ENCODE assay signal across 11 mouse cellular contexts in genomic region chr9:66506424-66506823, GRCm38 (mm10). TPM values are rescaled to one million over a fixed set of nuclear protein-coding genes. Genes with fewer than 3 reads are reported as not detected.
A peak's percentile ranks its signal among the peaks of the same experiment; 100 is the strongest.
DNase-seq lines count a peak whose midpoint lies in the region; ATAC-seq lines count a peak whose summit lies in the region.
"Had no signal": no experiment of that assay in that cellular context is flagged by ENCODE, and none has a peak within 500 bp of the region (broad histone marks: within the 10 kb centered on the region; RNA-seq: fewer than 3 reads in every experiment).

No protein-coding gene starts in this region.

- no peak overlapping the region for H3K4me2 ChIP-seq in kidney, embryonic 14.5 days (replicated peaks; ENCODE audit: low read depth, low read length)
- no peak overlapping the region for H3K4me2 ChIP-seq in hindbrain, embryonic 15.5 days

- no peak overlapping the region for H3K4me3 ChIP-seq in kidney, embryonic 14.5 days (ENCODE audit: low read length)
- H3K4me3 ChIP-seq in embryonic facial prominence, embryonic 10.5 days = no peak overlapping the region
- no peak overlapping the region for H3K4me3 ChIP-seq in hindbrain, embryonic 15.5 days
- H3K4me3 ChIP-seq: heart, adult 2 months had no signal

- H3K36me3 ChIP-seq in kidney, embryonic 14.5 days (ENCODE audit: control insufficient read depth, insufficient read depth, low read length) = peaks cover 58% of the 10 kb centered on the region
- peaks cover 86% of the 10 kb centered on the region for H3K36me3 ChIP-seq in embryonic facial prominence, embryonic 10.5 days (replicated peaks)
- H3K36me3 ChIP-seq in hindbrain, embryonic 15.5 days = peaks cover 68% of the 10 kb centered on the region

- H3K27ac ChIP-seq in kidney, embryonic 14.5 days (ENCODE audit: low read depth, low read length) = no peak overlapping the region
- H3K27ac ChIP-seq in embryonic facial prominence, embryonic 10.5 days (replicated peaks) = peak overlapping the region; percentile 48
- peak overlapping the region; percentile 31; the same call in 1 of the 2 replicates for H3K27ac ChIP-seq in hindbrain, embryonic 15.5 days (replicated peaks)
- H3K27ac ChIP-seq: heart, adult 2 months had no signal

- H3K27me3 ChIP-seq in kidney, embryonic 14.5 days (ENCODE audit: control insufficient read depth, insufficient read depth, low read length) = no peaks in the 10 kb centered on the region
- no peaks in the 10 kb centered on the region for H3K27me3 ChIP-seq in embryonic facial prominence, embryonic 10.5 days (replicated peaks; ENCODE audit: low read depth, poor library complexity, severe bottlenecking)
- H3K27me3 ChIP-seq in hindbrain, embryonic 15.5 days = no peaks in the 10 kb centered on the region

- no peak for ATAC-seq in kidney, embryonic 14.5 days (ENCODE audit: low FRiP score, low TSS enrichment)
- no peak for ATAC-seq in hindbrain, embryonic 15.5 days (ENCODE audit: low FRiP score, low read depth)
- ATAC-seq in megakaryocyte, adult 5-6 weeks (ENCODE audit: poor library complexity, severe bottlenecking) = no peak
- ATAC-seq: inflammation-experienced regulatory T-cells, adult 6 months had no signal

- DNase-seq in kidney, postnatal 25 days = peak; percentile 22 to 52
- no peak for DNase-seq in embryonic facial prominence, embryonic 10.5 days (ENCODE audit: low spot score)
- DNase-seq in lung, postnatal 36 days = peak; percentile 40
- no peak for DNase-seq in thymus, adult 18-20 months
- DNase-seq in kidney, postnatal 10 days = no peak
- DNase-seq: heart, adult 2 months; spleen, adult 18-20 months had no signal

- 0 out of 2 replicates have a peak, but pooled peaks cover 11% of the 10 kb centered on the region for H3K4me1 ChIP-seq in kidney, embryonic 14.5 days (ENCODE audit: control insufficient read depth, insufficient read depth, low read length)
- peaks cover 30% of the 10 kb centered on the region for H3K4me1 ChIP-seq in embryonic facial prominence, embryonic 10.5 days
- H3K4me1 ChIP-seq in hindbrain, embryonic 15.5 days (replicated peaks) = peaks cover 25% of the 10 kb centered on the region

- H3K9me3 ChIP-seq in kidney, embryonic 14.5 days (ENCODE audit: control insufficient read depth, low read length) = no peaks in the 10 kb centered on the region
- no peaks in the 10 kb centered on the region for H3K9me3 ChIP-seq in embryonic facial prominence, embryonic 10.5 days
- H3K9me3 ChIP-seq in hindbrain, embryonic 15.5 days = no peaks in the 10 kb centered on the region

- no peak overlapping the region for H3K9ac ChIP-seq in kidney, embryonic 14.5 days (ENCODE audit: low read depth, low read length)
- no peak overlapping the region for H3K9ac ChIP-seq in hindbrain, embryonic 15.5 days

RNA-seq across cellular contexts. Expression of gene Fbxl22, which starts 8.0 kb away (rescaled TPM):
- 1.8 and 2.3 TPM in 2 replicates for polyA plus RNA-seq in kidney, embryonic 14.5 days (2014; fragmentation: Nextera tagmentation; extraction: Ambion mirVana)
- 1.3 and 1.4 TPM in 2 replicates for polyA plus RNA-seq in embryonic facial prominence, embryonic 10.5 days (2016; fragmentation: Nextera tagmentation; extraction: Ambion mirVana)
- 1.0 and 1.2 TPM in 2 replicates for polyA plus RNA-seq in hindbrain, embryonic 15.5 days (2015; fragmentation: Nextera tagmentation; extraction: Ambion mirVana)
- total RNA-seq in megakaryocyte, adult 5-6 weeks (2015) = 0.52 and 0.76 TPM in 2 replicates
- 0.55 and 1.2 TPM in 2 replicates for total RNA-seq in megakaryocyte, adult 5-6 weeks (2017)

Comparison
In these comparisons a context has a peak if more than half of its experiments do, and no peak if none do; other contexts are left out.
1. DNase-seq: peak in kidney, postnatal 25 days (2 of 2) and lung, postnatal 36 days (single experiment); none in embryonic facial prominence, embryonic 10.5 days (single experiment), thymus, adult 18-20 months (0 of 2) and kidney, postnatal 10 days (single experiment).